Mouse (Mus musculus): ENCODE measurements around the gene Chad.

The Chad gene

DNA sequence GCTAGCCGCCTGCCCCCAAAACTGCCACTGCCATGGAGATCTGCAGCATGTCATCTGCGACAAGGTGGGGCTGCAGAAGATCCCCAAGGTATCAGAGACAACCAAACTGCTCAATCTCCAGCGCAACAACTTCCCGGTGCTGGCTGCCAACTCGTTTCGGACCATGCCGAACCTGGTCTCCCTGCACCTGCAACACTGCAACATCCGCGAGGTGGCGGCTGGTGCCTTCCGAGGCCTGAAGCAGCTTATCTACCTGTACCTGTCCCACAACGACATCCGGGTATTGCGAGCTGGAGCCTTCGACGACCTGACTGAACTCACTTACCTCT lies 268 bp downstream of the Chad start:
- peak; percentile 66 for DNase-seq (ENCODE audit: low read depth, low spot score)

GRCm38 (mm10) chr11:94566534-94566933 lies 1.7 kb downstream of the Chad start:
- no peak for DNase-seq (ENCODE audit: low read depth, low spot score)

DNA sequence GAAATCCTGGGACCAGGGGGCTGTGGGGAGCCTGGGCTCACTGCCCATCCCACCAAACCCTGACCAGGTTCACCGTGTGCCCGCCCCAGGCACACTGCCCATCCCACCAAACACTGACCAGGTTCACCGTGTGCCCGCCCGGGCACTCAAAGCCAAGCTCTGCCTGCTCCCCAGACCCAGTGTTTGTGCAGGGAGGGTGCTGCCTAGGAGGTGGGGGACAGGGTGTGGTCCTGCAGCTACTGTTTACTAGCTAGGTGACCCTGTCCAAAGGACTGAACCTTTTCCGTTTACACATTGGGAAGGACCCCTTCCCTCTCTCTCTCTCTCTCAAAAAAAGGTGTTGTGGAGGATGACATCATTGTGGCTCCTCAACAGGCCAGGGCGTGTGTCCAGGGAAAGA lies 2.5 kb downstream of the Chad start:
- no peak for DNase-seq (ENCODE audit: low read depth, low spot score)

GRCm38 (mm10) chr11:94570612-94571011 lies 5.8 kb downstream of the Chad start:
- DNase-seq (ENCODE audit: low read depth, low spot score) = no peak

GRCm38 (mm10) chr11:94571850-94572249 lies 7.0 kb downstream of the Chad start:
- no peak for DNase-seq (ENCODE audit: low read depth, low spot score)

GRCm38 (mm10) chr11:94574560-94574959 lies 9.7 kb downstream of the Chad start:
- peak; percentile 21 for DNase-seq (ENCODE audit: low read depth, low spot score)

DNA sequence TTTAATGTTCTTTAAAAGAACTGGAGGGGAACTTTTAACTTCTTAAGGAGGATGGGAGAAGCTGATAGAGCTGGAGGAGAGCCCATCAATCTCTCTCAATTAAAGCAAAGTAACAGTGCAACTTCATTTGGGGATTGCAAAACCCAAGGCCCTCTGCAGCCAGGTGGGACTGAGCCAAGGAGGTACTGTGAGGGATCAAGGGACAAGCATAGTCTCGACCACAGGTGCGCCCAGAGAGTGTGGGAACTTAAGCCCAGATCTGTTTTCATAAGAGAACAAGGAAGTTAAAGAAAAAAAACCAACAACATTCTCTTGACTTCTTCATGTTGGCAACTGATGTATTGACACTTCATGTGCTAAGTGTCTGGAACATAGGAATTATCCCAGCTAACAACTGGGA lies 10.2 kb downstream of the Chad start:
- no peak for DNase-seq (ENCODE audit: low read depth, low spot score)

- no peak for DNase-seq (ENCODE audit: low read depth, low spot score)
These were observed 11.5 kb downstream of the Chad start for GRCm38 (mm10) chr11:94576361-94576760.

- DNase-seq (ENCODE audit: low read depth, low spot score) = no peak
These were observed 15.4 kb downstream of the Chad start for GRCm38 (mm10) chr11:94580111-94580740.

- DNase-seq (ENCODE audit: low read depth, low spot score) = no peak
These were observed 20.2 kb downstream of the Chad start for GRCm38 (mm10) chr11:94585091-94585490.

DNA sequence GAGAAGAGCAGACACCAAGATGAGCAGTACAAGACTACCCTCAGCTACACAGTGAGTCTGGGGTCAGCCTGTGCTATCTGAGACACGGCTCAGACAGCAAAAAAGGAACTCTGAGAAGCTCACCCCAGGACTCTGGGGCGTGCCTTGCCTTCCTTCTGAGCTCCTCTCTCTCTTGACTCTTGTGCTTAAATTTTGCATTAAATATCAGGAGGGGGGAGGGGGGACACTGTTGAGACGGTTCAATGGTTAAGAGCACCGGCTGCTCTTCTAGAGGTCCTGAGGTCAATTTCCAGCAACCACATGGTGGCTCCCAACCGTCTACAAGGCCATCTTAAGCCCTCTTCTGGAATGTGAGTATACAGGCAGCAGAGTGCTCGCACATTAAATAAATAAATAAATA lies 22.7 kb downstream of the Chad start:
- no peak for DNase-seq (ENCODE audit: low read depth, low spot score)

GRCm38 (mm10) chr11:94596311-94596852 lies 31.5 kb downstream of the Chad start:
- peak; percentile 70 for DNase-seq (ENCODE audit: low read depth, low spot score)

DNA sequence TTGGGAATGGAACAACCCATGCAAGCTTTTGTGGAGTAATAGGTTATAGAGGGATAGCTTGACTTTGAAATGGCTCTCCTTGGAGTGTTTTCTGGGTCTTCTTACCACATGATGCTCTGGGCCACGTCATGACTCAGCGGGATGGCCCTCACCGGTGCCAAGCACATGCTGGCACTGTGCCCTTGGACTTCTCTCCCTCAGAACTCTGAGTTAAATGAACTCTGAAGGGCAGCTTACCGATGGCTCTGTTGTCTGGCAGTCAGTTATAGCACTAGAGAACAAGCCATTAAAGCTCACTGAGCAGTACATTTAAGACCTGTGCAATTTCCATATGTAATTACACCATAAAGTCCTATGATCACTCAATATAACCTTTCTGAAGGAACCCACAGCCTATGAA lies 32.5 kb downstream of the Chad start:
- no peak for DNase-seq (ENCODE audit: low read depth, low spot score)

DNA sequence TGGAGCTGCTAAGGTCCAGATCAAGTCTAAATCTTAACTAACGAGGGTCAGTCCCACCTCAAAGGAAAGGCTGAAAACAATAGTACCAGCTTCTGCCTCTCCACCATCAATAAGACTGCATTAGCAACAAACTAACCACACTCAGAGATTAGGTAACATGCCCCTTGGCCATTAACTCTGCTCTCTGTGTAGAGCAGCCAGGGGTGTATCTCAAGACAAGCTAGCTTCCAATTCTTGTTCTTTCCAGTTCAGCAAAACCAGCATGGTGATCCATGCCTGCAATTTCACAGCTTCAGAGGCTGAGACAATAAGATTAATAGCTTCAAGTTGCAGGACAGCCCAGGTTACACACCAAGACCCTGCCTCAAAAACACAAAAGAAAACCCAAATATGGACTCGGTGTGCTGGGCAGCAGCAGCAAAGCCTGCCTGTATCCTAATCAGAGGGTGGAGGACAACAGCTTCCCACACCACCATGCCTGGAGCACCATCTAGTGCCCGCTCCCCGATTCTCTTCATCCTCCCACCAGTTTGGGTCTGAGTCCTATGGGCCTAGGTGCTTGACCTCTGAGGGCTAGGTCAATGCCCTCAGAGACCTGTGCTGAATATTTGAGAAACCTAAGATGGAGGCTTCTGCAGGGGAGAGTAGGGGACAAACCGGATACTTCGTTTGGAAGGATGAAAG lies 33.7 kb downstream of the Chad start:
- no peak for DNase-seq (ENCODE audit: low read depth, low spot score)

GRCm38 (mm10) chr11:94600447-94600846 lies 35.6 kb downstream of the Chad start:
- no peak for DNase-seq (ENCODE audit: low read depth, low spot score)

GRCm38 (mm10) chr11:94601321-94602281 lies 36.8 kb downstream of the Chad start, which contains the start of gene Acsf2:
TSS of gene Acsf2 (minus strand) at chr11:94601871.
- peak; percentile 75 for DNase-seq (ENCODE audit: low read depth, low spot score)

DNA sequence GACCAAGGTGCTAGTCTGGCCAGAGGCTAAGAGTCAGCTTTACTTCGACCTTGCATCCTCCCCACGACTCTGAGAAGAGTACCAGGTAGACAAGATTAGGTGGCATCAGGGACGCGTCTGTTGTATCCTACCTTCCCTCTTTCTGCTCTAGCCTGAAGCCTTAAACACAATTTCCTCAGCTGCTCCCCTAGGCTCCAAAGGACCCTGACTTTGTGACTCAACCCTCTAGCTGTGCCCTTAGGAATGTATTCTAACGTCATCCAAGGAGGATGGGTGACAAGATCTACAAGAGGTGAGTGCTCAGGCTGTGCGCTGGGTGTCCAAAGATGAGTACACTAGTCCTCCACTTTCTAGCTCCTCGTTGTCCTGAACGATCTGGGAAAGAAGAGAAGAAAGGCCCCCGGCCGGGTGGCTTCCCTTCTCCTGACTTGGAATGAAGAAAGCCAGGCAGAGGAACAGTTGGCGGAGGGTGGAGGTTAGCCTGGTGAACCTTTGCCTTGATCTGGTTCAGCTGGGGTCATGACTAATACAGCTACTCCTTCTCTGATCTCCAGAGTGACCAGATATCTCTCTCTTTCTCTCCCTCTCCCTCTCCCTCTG lies 37.6 kb downstream of the Chad start:
- no peak for DNase-seq (ENCODE audit: low read depth, low spot score)

DNA sequence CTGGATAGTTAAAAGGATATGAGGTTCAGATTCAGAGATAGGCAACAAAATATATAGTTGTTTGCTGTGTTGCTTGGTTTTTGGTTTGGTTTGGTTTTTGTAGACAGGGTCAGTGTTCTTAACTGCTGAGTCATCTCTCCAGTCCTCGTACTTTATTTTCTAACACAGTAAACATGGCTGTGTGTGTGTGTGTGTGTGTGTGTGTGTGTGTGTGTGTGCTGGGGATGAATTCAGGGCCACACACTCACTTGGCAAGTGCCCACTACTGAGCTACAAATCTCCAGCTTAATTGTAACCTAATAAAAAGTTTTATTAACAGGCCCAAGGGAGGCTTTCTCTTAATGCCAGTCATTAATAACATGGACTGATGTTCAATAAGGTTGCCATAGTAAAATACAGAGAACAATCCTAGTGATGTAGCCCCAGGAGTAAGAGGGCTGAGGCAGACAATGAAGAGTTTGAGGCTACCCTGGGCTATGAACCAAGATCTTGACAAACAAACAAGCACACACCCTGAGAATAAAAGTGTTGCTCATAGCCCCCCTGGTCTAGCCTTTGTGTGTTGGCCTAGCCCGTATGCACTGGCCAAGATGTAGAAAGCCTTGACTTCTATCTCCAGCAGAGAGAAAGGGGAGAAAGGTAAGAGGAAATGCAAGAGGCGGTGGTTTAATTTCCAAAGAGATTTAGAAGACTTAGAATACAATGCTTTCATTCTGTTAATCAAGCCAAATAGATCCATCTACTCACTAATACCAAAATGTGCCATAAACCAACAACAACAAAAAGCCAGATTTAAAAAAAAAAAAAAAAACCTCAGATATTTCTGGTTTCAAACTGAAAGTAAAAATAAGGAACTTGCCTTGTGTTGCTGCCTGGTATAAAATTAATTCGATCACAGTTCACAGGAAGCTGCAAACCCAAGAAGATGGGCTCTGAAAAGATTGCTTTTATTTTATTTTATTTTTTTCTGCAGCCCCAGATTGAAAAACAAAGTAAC lies 46.2 kb downstream of the Chad start:
- no peak for DNase-seq (ENCODE audit: low read depth, low spot score)

DNA sequence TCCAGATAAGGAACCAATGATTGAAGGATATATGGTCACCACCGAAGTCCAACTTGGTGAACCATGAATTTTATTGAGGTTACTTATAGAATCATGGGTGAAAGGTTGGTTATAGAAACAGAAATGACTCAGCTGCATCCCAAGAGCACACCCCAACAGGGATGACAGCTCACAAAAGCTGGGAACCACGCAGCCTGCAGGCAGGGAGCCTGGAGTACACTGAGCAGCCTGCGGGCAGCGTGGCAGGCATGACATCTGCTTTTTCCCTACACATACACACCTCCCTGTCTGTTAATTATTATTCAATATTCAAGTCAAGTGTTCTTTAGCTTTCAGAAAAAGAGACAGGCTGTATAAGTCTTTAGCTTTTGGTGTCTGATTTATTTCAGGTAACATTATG lies 49.8 kb downstream of the Chad start:
- no peak for DNase-seq (ENCODE audit: low read depth, low spot score)

- DNase-seq (ENCODE audit: low read depth, low spot score) = no peak
These were observed 50.6 kb downstream of the Chad start for GRCm38 (mm10) chr11:94615494-94615893.

DNA sequence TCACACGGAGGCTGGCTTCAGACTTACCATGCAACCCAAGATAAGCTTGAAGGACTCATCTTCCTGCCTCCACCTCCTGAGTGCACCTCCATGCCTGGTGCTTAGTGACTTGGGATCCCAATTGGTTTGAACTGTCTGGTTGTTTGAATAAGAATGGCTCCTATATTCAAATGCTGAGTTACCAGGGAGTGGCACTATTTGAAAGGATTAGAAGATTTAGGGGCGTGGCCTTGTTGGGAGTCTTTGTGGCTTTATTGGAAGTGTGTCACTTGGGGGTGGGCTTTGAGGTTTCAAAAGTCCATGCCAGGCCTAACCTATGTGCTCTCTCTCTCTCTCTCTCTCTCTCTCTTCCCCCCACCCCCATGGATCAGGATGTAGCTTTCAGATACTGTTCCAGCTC lies 52.8 kb downstream of the Chad start:
- no peak for DNase-seq (ENCODE audit: low read depth, low spot score)
